Mouse (Mus musculus) cerebellum, postnatal 25 days (tissue): Measurements from ENCODE around the gene Zswim1.
"Not testable (repeated sequence)": the region's sequence is repeated elsewhere in the genome, so short reads cannot be mapped to it uniquely, and the experiment has no call there.

Source experiments
- DNase-seq, 2 experiments: peaks; one replicate each; pipeline ENCODE4 v3.0.0; 2021; ENCODE audit warnings: mixed read lengths in 2 of 2

The Zswim1 gene

GRCm38 (mm10) chr2:164867566-164867965, 45.1 kb downstream of the Zswim1 start:
- no peak for DNase-seq

GRCm38 (mm10) chr2:164868491-164868890, 46.0 kb downstream of the Zswim1 start:
- no peak for DNase-seq

- no peak for DNase-seq
Measured at GRCm38 (mm10) chr2:164871602-164872303, 49.3 kb downstream of the Zswim1 start.

GRCm38 (mm10) chr2:164873621-164874020, 51.1 kb downstream of the Zswim1 start:
- DNase-seq: no peak

- no peak for DNase-seq
Measured at GRCm38 (mm10) chr2:164874239-164874769, 51.8 kb downstream of the Zswim1 start.

- not testable (repeated sequence) for DNase-seq
Measured at GRCm38 (mm10) chr2:164875648-164876047, 53.2 kb downstream of the Zswim1 start.
